ENCODE assay signal across 9 mouse cellular contexts in genomic region chr11:6007010-6007778, GRCm38 (mm10). TPM values are rescaled to one million over a fixed set of nuclear protein-coding genes. Genes with fewer than 3 reads are reported as not detected.
DNase-seq lines count a peak whose midpoint lies in the region; ATAC-seq and TF ChIP-seq lines count a peak whose summit lies in the region.
"Not testable (repeated sequence)": the region's sequence is repeated elsewhere in the genome, so short reads cannot be mapped to it uniquely, and the experiment has no call there.
"Had no signal": no experiment of that assay in that cellular context is flagged by ENCODE, and none has a peak within 500 bp of the region (broad histone marks: within the 10 kb centered on the region; RNA-seq: fewer than 3 reads in every experiment).

No protein-coding gene starts in this region.

- H3K4me2 ChIP-seq in forebrain, embryonic 15.5 days (replicated peaks) = peak overlapping the region; percentile 49
- H3K4me2 ChIP-seq in heart, postnatal 0 days (ENCODE audit: low read depth, low read length) = peak overlapping the region; percentile 60
- H3K4me2 ChIP-seq in limb, embryonic 15.5 days = peak overlapping the region; percentile 52
- peak overlapping the region; percentile 57 for H3K4me2 ChIP-seq in neural tube, embryonic 13.5 days

- not testable (repeated sequence) for H3K4me1 ChIP-seq in embryonic facial prominence, embryonic 10.5 days; forebrain, embryonic 15.5 days; limb, embryonic 15.5 days; neural tube, embryonic 13.5 days (replicated peaks)
- H3K4me1 ChIP-seq in heart, postnatal 0 days (ENCODE audit: control insufficient read depth, insufficient read depth) = peaks cover 15% of the 10 kb centered on the region
- peaks cover 20% of the 10 kb centered on the region; the same call in 1 of the 2 replicates for H3K4me1 ChIP-seq in kidney, adult 2 months (ENCODE audit: control insufficient read depth, insufficient read depth, low read length)

- peak; percentile 77 for ATAC-seq in forebrain, embryonic 15.5 days (replicated peaks)
- ATAC-seq in heart, postnatal 0 days (ENCODE audit: insufficient read depth, low read depth) = peak; percentile 56; the same call in 1 of the 2 replicates
- not testable (repeated sequence) for ATAC-seq in limb, embryonic 15.5 days (ENCODE audit: insufficient number of reproducible peaks, low FRiP score, low TSS enrichment, low read depth)
- ATAC-seq in neural tube, embryonic 13.5 days (ENCODE audit: low read depth) = peak; percentile 82

- H3K9me3 ChIP-seq in embryonic facial prominence, embryonic 10.5 days; forebrain, embryonic 15.5 days; heart, postnatal 0 days (replicated peaks; ENCODE audit: control insufficient read depth, low read length); limb, embryonic 15.5 days; neural tube, embryonic 13.5 days: not testable (repeated sequence)

- TF ChIP-seq EP300 in heart, postnatal 0 days (IDR thresholded peaks at IDR 0.05; ENCODE audit: low read depth) = not testable (repeated sequence)

- 5% methylated on average over 25 of the region's 49 CpGs for WGBS in embryonic facial prominence, embryonic 10.5 days
- WGBS in forebrain, embryonic 15.5 days = 7% methylated on average over 26 of the region's 49 CpGs
- 5% methylated on average over 20 of the region's 49 CpGs for WGBS in heart, postnatal 0 days
- 4% methylated on average over 26 of the region's 49 CpGs for WGBS in kidney, adult 2 months
- 5% methylated on average over 26 of the region's 49 CpGs for WGBS in limb, embryonic 15.5 days
- WGBS in macrophage (ENCODE audit: missing documents) = 51% methylated on average over 3 of the region's 49 CpGs
- WGBS in neural tube, embryonic 13.5 days = 7% methylated on average over 23 of the region's 49 CpGs

- DNase-seq in embryonic facial prominence, embryonic 10.5 days (ENCODE audit: low spot score) = peak; percentile 30
- not testable (repeated sequence) for DNase-seq in heart, postnatal 0 days (ENCODE audit: low spot score); kidney, adult 2 months

- H3K4me3 ChIP-seq in embryonic facial prominence, embryonic 10.5 days = peak overlapping the region; percentile 52
- H3K4me3 ChIP-seq in forebrain, embryonic 15.5 days = peak overlapping the region; percentile 45
- peak overlapping the region; percentile 50 for H3K4me3 ChIP-seq in heart, postnatal 0 days (ENCODE audit: low read depth, low read length)
- H3K4me3 ChIP-seq in kidney, adult 2 months (ENCODE audit: insufficient read depth, low read depth, low read length) = peak overlapping the region; percentile 65
- H3K4me3 ChIP-seq in limb, embryonic 15.5 days = peak overlapping the region; percentile 40
- peak overlapping the region; percentile 22; the same call in 1 of the 2 replicates for H3K4me3 ChIP-seq in macrophage (ENCODE audit: inconsistent target)
- H3K4me3 ChIP-seq in neural tube, embryonic 13.5 days = peak overlapping the region; percentile 42

- H3K27ac ChIP-seq in embryonic facial prominence, embryonic 10.5 days (replicated peaks); forebrain, embryonic 15.5 days (replicated peaks); heart, postnatal 0 days (ENCODE audit: low read depth); limb, embryonic 15.5 days; macrophage; neural tube, embryonic 13.5 days (replicated peaks): not testable (repeated sequence)
- H3K27ac ChIP-seq in kidney, adult 2 months (ENCODE audit: insufficient read depth, low read depth, low read length) = peak overlapping the region; percentile 81

- peaks cover 54% of the 10 kb centered on the region for H3K27me3 ChIP-seq in embryonic facial prominence, embryonic 10.5 days (replicated peaks; ENCODE audit: low read depth, poor library complexity, severe bottlenecking)
- H3K27me3 ChIP-seq in forebrain, embryonic 15.5 days; heart, postnatal 0 days (ENCODE audit: control insufficient read depth, insufficient read depth, low read length); kidney, adult 2 months (replicated peaks; ENCODE audit: control insufficient read depth, insufficient read depth, low read length): not testable (repeated sequence)
- H3K27me3 ChIP-seq in limb, embryonic 15.5 days = peaks cover 11% of the 10 kb centered on the region
- H3K27me3 ChIP-seq in neural tube, embryonic 13.5 days = peaks cover 11% of the 10 kb centered on the region; the same call in 1 of the 2 replicates

- not testable (repeated sequence) for TF ChIP-seq POLR2A in kidney, adult 2 months (IDR thresholded peaks at IDR 0.05; ENCODE audit: low read depth, low read length)

- H3K79me2 ChIP-seq in macrophage (ENCODE audit: inconsistent target) = not testable (repeated sequence)

- H3K36me3 ChIP-seq in embryonic facial prominence, embryonic 10.5 days (replicated peaks); forebrain, embryonic 15.5 days; heart, postnatal 0 days (replicated peaks; ENCODE audit: control insufficient read depth, insufficient read depth, low read length); kidney, adult 2 months (ENCODE audit: control insufficient read depth, insufficient read depth, low read length); limb, embryonic 15.5 days; macrophage (ENCODE audit: inconsistent target); neural tube, embryonic 13.5 days: not testable (repeated sequence)

- peak overlapping the region; percentile 49 for H3K9ac ChIP-seq in forebrain, embryonic 15.5 days (replicated peaks)
- H3K9ac ChIP-seq in heart, postnatal 0 days (replicated peaks; ENCODE audit: low read depth, low read length) = peak overlapping the region; percentile 55; the same call in 1 of the 2 replicates
- not testable (repeated sequence) for H3K9ac ChIP-seq in limb, embryonic 15.5 days
- peak overlapping the region; percentile 66 for H3K9ac ChIP-seq in neural tube, embryonic 13.5 days

- TF ChIP-seq CTCF in heart, postnatal 0 days (IDR thresholded peaks at IDR 0.05; ENCODE audit: low read depth); kidney, adult 2 months (conservative IDR thresholded peaks at IDR 0.05; ENCODE audit: insufficient read depth, insufficient read length, low read depth, low read length): not testable (repeated sequence)

RNA-seq across cellular contexts. Expression of gene Ykt6, which starts 51.7 kb away (rescaled TPM):
- polyA plus RNA-seq in embryonic facial prominence, embryonic 10.5 days (2016; fragmentation: Nextera tagmentation; extraction: Ambion mirVana) = 56.0 and 56.8 TPM in 2 replicates
- polyA plus RNA-seq in forebrain, embryonic 15.5 days (2015; fragmentation: Nextera tagmentation; extraction: Ambion mirVana) = 86.0 and 95.9 TPM in 2 replicates
- 55.8 and 83.9 TPM in 2 replicates for total RNA-seq in heart, postnatal 0 days (2014; rRNA removed; ENCODE audit: low replicate concordance)
- 35.2 and 37.4 TPM in 2 replicates for polyA plus RNA-seq in heart, postnatal 0 days (2015; fragmentation: Nextera tagmentation; extraction: Ambion mirVana)
- polyA plus RNA-seq in kidney, adult 2 months (2012; rRNA removed) = 54.1 and 60.4 TPM in 2 replicates
- 67.4 and 77.4 TPM in 2 replicates for polyA plus RNA-seq in limb, embryonic 15.5 days (2015; fragmentation: Nextera tagmentation; extraction: Ambion mirVana)
- 100 to 1,000 TPM in 4 of 26 experiments, 10 to 100 TPM in 22; 36.5 to 126 (median 54.7) TPM for total RNA-seq in macrophage (2018; cell fraction: chromatin; rRNA removed)
- total RNA-seq in macrophage (2018; cell fraction: cytosol; rRNA removed) = 10 to 100 TPM; 65.3 to 97.8 (median 78.9) TPM
- total RNA-seq in macrophage (2018; cell fraction: nucleus; rRNA removed) = 100 to 1,000 TPM in 1 of 26 experiments, 10 to 100 TPM in 25; 46.1 to 103 (median 58.1) TPM
- 70.9 to 138 TPM (median 77.0 TPM) in 3 replicates for polyA plus RNA-seq in macrophage (2018)
- 68.9 and 71.2 TPM in 2 replicates for polyA plus RNA-seq in neural tube, embryonic 13.5 days (2015; fragmentation: Nextera tagmentation; extraction: Ambion mirVana)

RNA-seq across cellular contexts. Expression of gene Gck, which starts 57.3 kb away (rescaled TPM):
- polyA plus RNA-seq in embryonic facial prominence, embryonic 10.5 days (2016; fragmentation: Nextera tagmentation; extraction: Ambion mirVana) = 1.9 and 2.8 TPM in 2 replicates
- polyA plus RNA-seq in forebrain, embryonic 15.5 days (2015; fragmentation: Nextera tagmentation; extraction: Ambion mirVana) = 6.8 and 7.7 TPM in 2 replicates
- not detected in 2 replicates for total RNA-seq in heart, postnatal 0 days (2014; rRNA removed; ENCODE audit: low replicate concordance)
- polyA plus RNA-seq in heart, postnatal 0 days (2015; fragmentation: Nextera tagmentation; extraction: Ambion mirVana) = 0.71 and 0.78 TPM in 2 replicates
- 0.16 and 0.43 TPM in 2 replicates for polyA plus RNA-seq in kidney, adult 2 months (2012; rRNA removed)
- 1.1 and 1.3 TPM in 2 replicates for polyA plus RNA-seq in limb, embryonic 15.5 days (2015; fragmentation: Nextera tagmentation; extraction: Ambion mirVana)
- total RNA-seq in macrophage (2018; cell fraction: chromatin; rRNA removed) = not detected
- total RNA-seq in macrophage (2018; cell fraction: cytosol; rRNA removed) = not detected
- not detected for total RNA-seq in macrophage (2018; cell fraction: nucleus; rRNA removed)
- not detected in 3 replicates for polyA plus RNA-seq in macrophage (2018)
- polyA plus RNA-seq in neural tube, embryonic 13.5 days (2015; fragmentation: Nextera tagmentation; extraction: Ambion mirVana) = 3.0 and 3.3 TPM in 2 replicates
- total RNA-seq: gastrocnemius, postnatal 4 days had no signal
- polyA plus RNA-seq: inflammation-experienced regulatory T-cells, adult 6 months had no signal

RNA-seq across cellular contexts. Expression of gene Camk2b, which starts 59.0 kb away (rescaled TPM):
- polyA plus RNA-seq in embryonic facial prominence, embryonic 10.5 days (2016; fragmentation: Nextera tagmentation; extraction: Ambion mirVana) = 0.75 and 1.6 TPM in 2 replicates
- polyA plus RNA-seq in forebrain, embryonic 15.5 days (2015; fragmentation: Nextera tagmentation; extraction: Ambion mirVana) = 119 and 121 TPM in 2 replicates
- total RNA-seq in heart, postnatal 0 days (2014; rRNA removed; ENCODE audit: low replicate concordance) = 3.0 and 6.3 TPM in 2 replicates
- polyA plus RNA-seq in heart, postnatal 0 days (2015; fragmentation: Nextera tagmentation; extraction: Ambion mirVana) = 2.5 and 3.4 TPM in 2 replicates
- 5.1 and 6.2 TPM in 2 replicates for polyA plus RNA-seq in kidney, adult 2 months (2012; rRNA removed)
- polyA plus RNA-seq in limb, embryonic 15.5 days (2015; fragmentation: Nextera tagmentation; extraction: Ambion mirVana) = 2.6 and 4.4 TPM in 2 replicates
- total RNA-seq in macrophage (2018; cell fraction: chromatin; rRNA removed) = 1 to 10 TPM in 7 of 26 experiments, under 1 TPM in 17, not detected in 2; 0.20 to 1.5 (median 0.59) TPM
- total RNA-seq in macrophage (2018; cell fraction: cytosol; rRNA removed) = under 1 TPM; 0.27 to 0.99 (median 0.57) TPM
- 1 to 10 TPM in 2 of 26 experiments, under 1 TPM in 21, not detected in 3; 0.12 to 1.1 (median 0.50) TPM for total RNA-seq in macrophage (2018; cell fraction: nucleus; rRNA removed)
- 0.38 to 1.3 TPM (median 0.62 TPM) in 3 replicates for polyA plus RNA-seq in macrophage (2018)
- 55.6 and 55.8 TPM in 2 replicates for polyA plus RNA-seq in neural tube, embryonic 13.5 days (2015; fragmentation: Nextera tagmentation; extraction: Ambion mirVana)
